Mouse (Mus musculus) frontal cortex, adult (tissue): ENCODE data around the gene Gapt.
A peak's percentile ranks its signal among the peaks of the same experiment; 100 is the strongest.

Experiments used
- ATAC-seq: cut with Nextera tagmentation; 2 replicates; pipeline ENCODE4 v1.9.2; 2017; ENCODE audit warnings: mild to moderate bottlenecking, moderate library complexity, mixed read lengths; ENCODE audit not compliant: low TSS enrichment

Gapt gene

GRCm38 (mm10) chr13:110346707-110347106 is 10.3 kb downstream of the Gapt start:
- no peak for ATAC-seq

DNA sequence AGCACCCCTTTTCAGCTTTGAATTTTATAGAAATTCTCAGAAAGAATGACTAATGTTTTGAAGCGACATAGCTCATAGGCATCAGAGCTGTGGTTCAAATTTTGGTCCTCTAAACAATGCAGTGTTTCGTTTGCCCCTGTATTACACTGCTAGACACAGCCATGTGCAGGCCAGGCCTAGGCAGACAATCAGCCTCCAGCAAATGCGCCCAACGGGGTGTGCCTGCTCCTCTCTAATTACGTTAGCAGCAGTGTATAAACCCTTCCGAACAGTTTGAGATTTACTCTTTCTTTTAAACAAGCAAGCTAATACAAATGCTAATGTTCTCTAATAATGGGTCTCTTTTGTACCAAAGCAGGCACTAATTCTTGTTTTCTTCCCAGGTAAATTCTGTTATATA is 14.4 kb downstream of the Gapt start:
- ATAC-seq = no peak

- ATAC-seq = no peak
Measured at GRCm38 (mm10) chr13:110332958-110333597, 23.9 kb downstream of the Gapt start.

- ATAC-seq = peak; percentile 85
Measured at GRCm38 (mm10) chr13:110318746-110319145, 38.3 kb downstream of the Gapt start.

DNA sequence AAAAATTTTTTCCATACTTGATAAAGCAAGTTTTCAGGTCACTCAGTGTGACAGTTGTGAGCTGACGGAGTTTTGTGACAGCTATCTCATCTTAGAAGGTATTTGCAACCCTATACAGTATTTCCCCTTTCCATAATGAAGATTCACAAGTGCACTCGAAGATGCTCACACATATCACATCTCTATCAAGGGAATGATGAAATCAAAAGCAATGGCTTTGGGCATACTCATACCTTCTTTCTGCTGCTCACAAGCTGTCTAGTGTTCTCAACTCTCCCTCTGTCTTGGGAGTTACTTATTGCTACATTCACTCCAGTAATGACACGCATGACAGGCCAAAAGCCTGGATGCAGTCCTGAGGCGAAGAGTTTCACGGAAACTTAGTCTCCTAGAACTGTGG is 49.8 kb downstream of the Gapt start:
- ATAC-seq = no peak
